Mouse (Mus musculus) liver, embryonic 14.5 days (tissue): ENCODE measurements around the gene Tlx2. TPM values are rescaled to one million over a fixed set of nuclear protein-coding genes. Genes with fewer than 3 reads are reported as not detected.

Source experiments
- ATAC-seq: fragments of 200-750 bp; cut with Nextera tagmentation; 2 replicates; pipeline ENCODE4 v1.8.0; 2017; ENCODE audit warnings: moderate number of reproducible peaks, mild to moderate bottlenecking, moderate library complexity; ENCODE audit not compliant: insufficient read depth
- DNase-seq, 3 experiments: peaks; one replicate each; pipeline ENCODE4 v3.0.0-alpha.2; 2012 to 2013; ENCODE audit warnings: low read depth in 3 of 3, low spot score in 3 of 3
- H3K27ac ChIP-seq: fragments of 300-500 bp; sonication (generic); 2 replicates; pipeline ENCODE4 v1.5.1; 2014; ENCODE audit warnings: moderate library complexity, mild to moderate bottlenecking, control low read depth, inconsistent platforms
- H3K27me3 ChIP-seq: fragments of 300-500 bp; sonication (generic); 2 replicates; pipeline ENCODE4 v1.6.1; 2014; ENCODE audit warnings: mild to moderate bottlenecking, low read length, moderate library complexity; ENCODE audit not compliant: control insufficient read depth, insufficient read depth
- H3K36me3 ChIP-seq: fragments of 300-500 bp; sonication (generic); replicated peaks from 2 replicates; pipeline ENCODE4 v1.6.1; 2014; ENCODE audit warnings: low read depth; ENCODE audit not compliant: control insufficient read depth, insufficient read depth
- H3K4me1 ChIP-seq, 2 experiments: fragments of 200-500 bp in 1 of 2; fragments of 300-500 bp in 1 of 2; sonication (generic) in 1 of 2; replicated peaks; 2 replicates each; pipeline ENCODE4 v1.6.1; 2012 to 2014; ENCODE audit warnings: antibody characterized with exemption in 1 of 2, inconsistent platforms in 1 of 2, low read length in 1 of 2; ENCODE audit not compliant: control insufficient read depth in 2 of 2, insufficient read depth in 2 of 2
- H3K4me2 ChIP-seq: fragments of 300-500 bp; sonication (generic); 2 replicates; pipeline ENCODE4 v1.6.1; 2014; ENCODE audit warnings: low read depth, mild to moderate bottlenecking, control low read depth, moderate library complexity
- H3K4me3 ChIP-seq, 2 experiments: fragments of 200-500 bp in 1 of 2; fragments of 300-500 bp in 1 of 2; sonication (generic) in 1 of 2; 2 replicates each; pipeline ENCODE4 v1.5.1; 2012 to 2014; ENCODE audit warnings: low read depth in 2 of 2, low read length in 2 of 2, mild to moderate bottlenecking in 2 of 2, control low read depth in 1 of 2, inconsistent platforms in 1 of 2, moderate library complexity in 1 of 2; ENCODE audit not compliant: insufficient read depth in 1 of 2
- H3K9ac ChIP-seq: fragments of 300-500 bp; sonication (generic); replicated peaks from 2 replicates; pipeline ENCODE4 v1.6.1; 2014; ENCODE audit warnings: mild to moderate bottlenecking, control low read depth, moderate library complexity
- H3K9me3 ChIP-seq: fragments of 300-500 bp; sonication (generic); 2 replicates; pipeline ENCODE4 v1.6.1; 2016; ENCODE audit warnings: low read length, mixed read lengths; ENCODE audit not compliant: control insufficient read depth
- CTCF ChIP-seq: IDR thresholded peaks from 2 replicates; pipeline ENCODE4 v1.5.1; 2016; ENCODE audit warnings: antibody characterized with exemption, low read depth, control low read depth
- EP300 ChIP-seq: IDR thresholded peaks from 2 replicates; pipeline ENCODE4 v1.6.1; 2016; ENCODE audit warnings: antibody characterized with exemption, low read depth
- WGBS: fragments of 180-500 bp; shearing (Covaris S2); extraction: QIAGEN DNeasy Blood & Tissue Kit; methylation state at CpG from one replicate; pipeline ENCODE4 v1.1.7; 2014; ENCODE audit not compliant: insufficient replicate concordance; 5-methylcytosine and 5-hydroxymethylcytosine counted together
- polyA plus RNA-seq, 2 experiments: library from polyadenylated mRNA; depleted of rRNA in 1 of 2; stranded (reverse) in 1 of 2; unstranded in 1 of 2; fragments of >200 nt; fragmentation: Nextera tagmentation in 1 of 2; extraction: Ambion mirVana in 1 of 2; gene quantifications; 2 replicates each; pipeline versions ENCODE4 v1.2.1 to v1.2.3; 2012 to 2014

The Tlx2 gene
- polyA plus RNA-seq (2012; rRNA removed) (0.05 TPM in 1 of 2 replicates, not detected in the other), polyA plus RNA-seq (2014; fragmentation: Nextera tagmentation; extraction: Ambion mirVana) (not detected in 2 replicates)

GRCm38 (mm10) chr6:83070247-83070310, at the start of gene Tlx2:
Gene Tlx2, minus strand, starts transcription at chr6:83070293.
- DNase-seq (no peak), ATAC-seq (no peak)
- Histone ChIP-seq H3K36me3 (no peaks in the 10 kb centered on the region), H3K27ac (no peak within 1 kb of the TSS), H3K9me3 (no peaks in the 10 kb centered on the region), H3K4me2 (peak within 1 kb of the TSS; percentile 8; the same call in 1 of the 2 replicates), H3K4me3 (peak within 1 kb of the TSS in 1 of 2 experiments; percentile 16; a peak in 1 of 4 replicates), H3K4me1 (no peaks in the 10 kb centered on the region), H3K9ac (no peak within 1 kb of the TSS), H3K27me3 (peaks cover 96% of the 10 kb centered on the region)
- no peak for TF ChIP-seq EP300
- TF ChIP-seq CTCF, result no peak
- WGBS, result 1% methylated on average over 10 of the region's 10 CpGs

- peaks cover 22 to 30% of the 10 kb centered on the region in 2 experiments for H3K4me1 ChIP-seq
- peaks cover 4% of the 10 kb centered on the region for H3K36me3 ChIP-seq
- 76% methylated on average over 7 of the region's 7 CpGs for WGBS
- H3K27me3 ChIP-seq, result no peaks in the 10 kb centered on the region
- DNase-seq, result no peak
- peak overlapping the region; percentile 96 for H3K4me2 ChIP-seq
- peak overlapping the region; percentile 6; the same call in 1 of the 2 replicates for H3K9ac ChIP-seq
- H3K4me3 ChIP-seq, result no peak overlapping the region
- H3K27ac ChIP-seq, result no peak overlapping the region; the same call in 1 of the 2 replicates
- TF ChIP-seq CTCF (no peak), EP300 (no peak)
- ATAC-seq, result no peak
- no peaks in the 10 kb centered on the region for H3K9me3 ChIP-seq
Observed at GRCm38 (mm10) chr6:83119734-83120051, 49.6 kb upstream of the Tlx2 start.

GRCm38 (mm10) chr6:83118825-83119733, 49.0 kb upstream of the Tlx2 start:
- Histone ChIP-seq H3K27me3 (no peaks in the 10 kb centered on the region), H3K4me3 (no peak overlapping the region), H3K9ac (no peak overlapping the region), H3K9me3 (no peaks in the 10 kb centered on the region), H3K4me2 (no peak overlapping the region; the same call in 1 of the 2 replicates), H3K36me3 (peaks cover 4% of the 10 kb centered on the region), H3K4me1 (peaks cover 22 to 32% of the 10 kb centered on the region in 2 experiments), H3K27ac (no peak overlapping the region)
- TF ChIP-seq EP300, result no peak
- TF ChIP-seq CTCF, result no peak
- DNase-seq (no peak), ATAC-seq (no peak)
- 63% methylated on average over 14 of the region's 14 CpGs for WGBS

- DNase-seq (no peak), ATAC-seq (no peak)
- Histone ChIP-seq H3K4me2 (no peak overlapping the region), H3K27me3 (no peaks in the 10 kb centered on the region), H3K4me1 (peaks cover 22 to 27% of the 10 kb centered on the region in 2 experiments), H3K27ac (no peak overlapping the region), H3K36me3 (peaks cover 4% of the 10 kb centered on the region), H3K9ac (no peak overlapping the region), H3K9me3 (no peaks in the 10 kb centered on the region), H3K4me3 (no peak overlapping the region)
- 79% methylated on average over 11 of the region's 11 CpGs for WGBS
- TF ChIP-seq EP300 (no peak), CTCF (no peak)
Observed at GRCm38 (mm10) chr6:83118369-83118768, 48.3 kb upstream of the Tlx2 start.

- Histone ChIP-seq H3K9me3 (no peaks in the 10 kb centered on the region), H3K4me1 (peaks cover 18 to 24% of the 10 kb centered on the region in 2 experiments), H3K36me3 (peaks cover 4% of the 10 kb centered on the region), H3K4me2 (no peak overlapping the region), H3K9ac (no peak overlapping the region), H3K27me3 (no peaks in the 10 kb centered on the region), H3K27ac (no peak overlapping the region), H3K4me3 (no peak overlapping the region)
- no peak for ATAC-seq
- no peak for DNase-seq
- TF ChIP-seq EP300 (no peak), CTCF (no peak)
- WGBS, result 84% methylated on average over 13 of the region's 13 CpGs
Observed at GRCm38 (mm10) chr6:83117616-83118015, 47.5 kb upstream of the Tlx2 start.
